Mouse (Mus musculus) hindbrain, postnatal 0 days (tissue): Measurements from ENCODE around the gene Plk5. TPM values are rescaled to one million over a fixed set of nuclear protein-coding genes. Genes with fewer than 3 reads are reported as not detected.
A peak's percentile ranks its signal among the peaks of the same experiment; 100 is the strongest.
"Not testable (repeated sequence)": the region's sequence is repeated elsewhere in the genome, so short reads cannot be mapped to it uniquely, and the experiment has no call there.

Source experiments
- ATAC-seq: fragments of 200-750 bp; cut with Nextera tagmentation; 2 replicates; pipeline ENCODE4 v1.8.0; 2017; ENCODE audit warnings: mild to moderate bottlenecking, moderate TSS enrichment, moderate library complexity
- DNase-seq: peaks from one replicate; pipeline ENCODE4 v3.0.0-alpha.2; 2015; ENCODE audit warnings: low spot score
- H3K27ac ChIP-seq: fragments of 300-500 bp; sonication (generic); 2 replicates; pipeline ENCODE4 v1.5.1; 2014; ENCODE audit warnings: mild to moderate bottlenecking
- H3K27me3 ChIP-seq: fragments of 300-500 bp; sonication (generic); 2 replicates; pipeline ENCODE4 v1.6.1; 2014; ENCODE audit warnings: low read length, mixed read lengths; ENCODE audit not compliant: insufficient read depth
- H3K36me3 ChIP-seq: fragments of 300-500 bp; sonication (generic); 2 replicates; pipeline ENCODE4 v1.6.1; 2014; ENCODE audit warnings: low read length, mixed read lengths; ENCODE audit not compliant: insufficient read depth
- H3K4me1 ChIP-seq: fragments of 300-500 bp; sonication (generic); 2 replicates; pipeline ENCODE4 v1.6.1; 2014; ENCODE audit warnings: antibody characterized with exemption, low read length, mixed read lengths; ENCODE audit not compliant: insufficient read depth
- H3K4me2 ChIP-seq: fragments of 300-500 bp; sonication (generic); 2 replicates; pipeline ENCODE4 v1.6.1; 2014; ENCODE audit warnings: low read depth, mild to moderate bottlenecking, low read length, moderate library complexity, mixed read lengths
- H3K4me3 ChIP-seq: fragments of 300-500 bp; sonication (generic); 2 replicates; pipeline ENCODE4 v1.5.1; 2014; ENCODE audit warnings: low read length
- H3K9ac ChIP-seq: fragments of 300-500 bp; sonication (generic); replicated peaks from 2 replicates; pipeline ENCODE4 v1.6.1; 2014; ENCODE audit warnings: mild to moderate bottlenecking, low read length, moderate library complexity, mixed read lengths
- H3K9me3 ChIP-seq: fragments of 300-500 bp; sonication (generic); 2 replicates; pipeline ENCODE4 v1.6.1; 2016; ENCODE audit warnings: low read length, mixed read lengths
- CTCF ChIP-seq: IDR thresholded peaks from 2 replicates; pipeline ENCODE4 v1.5.1; 2016; ENCODE audit warnings: antibody characterized with exemption, control low read depth, low read depth
- WGBS: fragments of 180-500 bp; shearing (Covaris S2); extraction: QIAGEN DNeasy Blood & Tissue Kit; methylation state at CpG from one replicate; pipeline ENCODE4 v1.1.7; 2014; 5-methylcytosine and 5-hydroxymethylcytosine counted together
- polyA plus RNA-seq: library from polyadenylated mRNA; unstranded; fragments of >200 nt; fragmentation: Nextera tagmentation; extraction: Ambion mirVana; gene quantifications from 2 replicates; pipeline ENCODE4 v1.2.1, GENCODE M21; 2015
- total RNA-seq: library from RNA; depleted of rRNA; stranded (reverse); fragments of >200 nt; gene quantifications from 2 replicates; pipeline ENCODE4 v1.2.3, GENCODE M21; 2014

The Plk5 gene
- total and polyA plus RNA-seq, 2 experiments from 2014 or later: 8.9 to 15.7 TPM

DNA sequence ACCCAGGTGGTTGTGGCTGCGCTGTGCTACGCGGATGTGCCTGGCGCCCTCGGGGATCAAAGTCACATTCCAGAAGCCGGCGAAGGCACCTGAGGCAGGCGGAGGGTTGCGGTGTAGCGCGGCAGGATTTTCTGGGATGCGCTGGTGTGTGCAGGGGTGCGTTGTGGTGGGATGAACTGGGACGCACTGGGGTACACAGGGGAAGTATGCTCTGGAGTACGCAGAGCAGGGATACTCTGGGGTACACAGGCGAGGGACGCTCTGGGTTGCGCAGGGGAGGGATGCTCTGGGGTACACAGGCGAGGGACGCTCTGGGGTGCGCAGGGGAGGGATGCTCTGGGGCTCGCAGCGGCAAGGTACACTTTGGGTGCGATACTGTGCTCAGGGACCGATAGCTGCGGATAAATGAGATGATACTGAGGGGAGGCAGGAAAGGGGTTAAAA lies 13.9 kb upstream of the Plk5 start:
- Histone ChIP-seq H3K36me3 (no peaks in the 10 kb centered on the region), H3K4me1 (peaks cover 7% of the 10 kb centered on the region; the same call in 1 of the 2 replicates), H3K4me2 (peak overlapping the region; percentile 52), H3K27ac (no peak overlapping the region), H3K9me3 (no peaks in the 10 kb centered on the region), H3K27me3 (peaks cover 58% of the 10 kb centered on the region), H3K4me3 (peak overlapping the region; percentile 24), H3K9ac (no peak overlapping the region)
- ATAC-seq (peak; percentile 13), DNase-seq (no peak)
- WGBS: 1% methylated on average over 26 of the region's 26 CpGs
- no peak for TF ChIP-seq CTCF

DNA sequence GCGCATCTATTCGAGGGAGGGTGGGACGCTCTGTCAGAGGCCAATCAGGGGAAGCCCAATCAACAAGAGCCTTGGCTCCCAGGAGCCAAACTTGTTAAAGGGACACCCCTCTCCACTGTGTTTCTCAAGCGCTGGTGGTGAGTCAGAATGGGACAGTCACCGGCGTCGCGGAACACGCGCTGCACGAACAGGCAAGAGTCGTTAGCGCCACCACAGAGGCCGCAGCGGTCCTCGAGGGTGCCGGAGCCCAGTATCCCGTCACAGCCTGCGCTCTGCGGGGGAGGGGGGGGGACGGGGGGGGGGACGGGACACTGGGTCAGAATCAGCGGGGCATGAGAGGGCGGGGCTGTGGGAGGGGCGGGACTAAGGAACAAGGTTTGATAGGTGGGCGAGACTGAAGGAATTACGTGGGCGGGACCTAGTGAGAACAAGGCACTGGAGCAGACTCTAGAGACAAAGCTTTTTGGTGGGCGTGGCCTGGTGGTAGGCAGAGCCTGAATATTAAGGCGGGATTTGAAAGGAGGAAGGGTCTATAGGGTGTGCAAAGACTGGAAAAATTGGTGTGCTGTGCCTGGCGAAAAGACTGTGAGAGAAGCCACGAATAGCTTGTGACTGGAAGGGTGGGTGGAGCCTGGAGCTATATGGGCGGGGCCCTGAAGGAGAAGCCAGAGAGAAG lies 13.4 kb upstream of the Plk5 start:
- peaks cover 7% of the 10 kb centered on the region; the same call in 1 of the 2 replicates for H3K4me1 ChIP-seq
- H3K4me3 ChIP-seq: peak overlapping the region; percentile 24
- H3K9me3 ChIP-seq: no peaks in the 10 kb centered on the region
- peak; percentile 74 for ATAC-seq
- H3K4me2 ChIP-seq: peak overlapping the region; percentile 52
- no peaks in the 10 kb centered on the region for H3K36me3 ChIP-seq
- H3K9ac ChIP-seq: no peak overlapping the region
- H3K27me3 ChIP-seq: peaks cover 63% of the 10 kb centered on the region
- peak; percentile 76 for DNase-seq
- no peak overlapping the region for H3K27ac ChIP-seq
- under 1% methylated on average over 32 of the region's 33 CpGs for WGBS
- TF ChIP-seq CTCF: no peak

DNA sequence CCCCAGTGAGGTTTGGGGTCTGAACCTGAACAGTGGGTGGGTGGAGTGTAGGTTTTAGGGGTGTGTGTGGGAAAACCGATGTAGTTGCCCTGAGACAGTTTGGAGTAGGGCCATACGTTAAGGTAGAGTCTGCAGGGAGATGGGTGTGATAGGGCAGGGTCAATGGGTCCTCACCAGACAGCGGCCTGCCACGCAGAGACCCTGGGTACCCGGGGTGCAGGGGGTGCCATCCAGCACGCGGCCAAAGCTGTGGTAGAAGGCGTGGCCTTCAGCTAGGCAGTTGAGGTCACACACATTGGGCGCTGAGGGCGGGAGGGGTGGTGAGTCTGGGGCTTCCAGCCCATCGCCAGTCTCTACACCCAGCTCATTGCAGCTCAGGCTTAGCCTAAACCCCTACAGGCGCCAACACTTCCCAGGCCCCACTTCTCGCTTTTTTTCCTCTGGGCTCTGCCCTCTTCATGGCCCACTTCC lies 12.8 kb upstream of the Plk5 start:
- Histone ChIP-seq H3K9ac (no peak overlapping the region), H3K36me3 (no peaks in the 10 kb centered on the region), H3K27me3 (peaks cover 69% of the 10 kb centered on the region), H3K4me3 (peak overlapping the region; percentile 24), H3K4me1 (peaks cover 7% of the 10 kb centered on the region; the same call in 1 of the 2 replicates), H3K27ac (no peak overlapping the region), H3K4me2 (peak overlapping the region; percentile 52), H3K9me3 (no peaks in the 10 kb centered on the region)
- ATAC-seq (peak; percentile 15; the same call in 1 of the 2 replicates), DNase-seq (no peak)
- no peak for TF ChIP-seq CTCF
- 20% methylated on average over 13 of the region's 13 CpGs for WGBS

DNA sequence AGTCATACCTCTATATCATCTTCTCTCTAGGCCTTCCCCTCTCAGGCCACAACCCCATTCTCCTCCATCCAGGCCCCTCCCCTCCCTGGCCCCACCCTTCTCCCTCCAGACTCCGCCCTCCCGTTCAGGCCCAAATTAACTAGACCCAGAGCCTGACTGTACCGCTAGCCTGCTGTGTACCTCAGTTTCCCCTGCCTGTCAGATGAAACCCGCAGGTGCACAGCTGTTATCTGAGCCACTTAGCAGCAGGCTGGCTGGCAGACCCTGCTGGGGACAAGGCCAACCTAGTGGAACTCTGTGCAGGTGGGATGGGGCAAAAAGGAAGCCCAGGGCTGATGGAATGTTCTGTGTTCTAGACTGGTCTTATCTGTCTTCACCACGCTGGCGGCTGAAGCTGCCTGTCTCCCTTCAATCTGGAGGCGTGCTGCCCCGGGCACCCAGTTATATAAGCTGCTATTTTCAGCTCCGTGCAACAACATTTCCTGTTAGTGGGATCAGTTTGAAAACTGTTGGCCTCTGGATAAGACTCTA lies 12.1 kb upstream of the Plk5 start:
- TF ChIP-seq CTCF: no peak
- peaks cover 7% of the 10 kb centered on the region; the same call in 1 of the 2 replicates for H3K4me1 ChIP-seq
- no peaks in the 10 kb centered on the region for H3K9me3 ChIP-seq
- no peaks in the 10 kb centered on the region for H3K36me3 ChIP-seq
- H3K4me3 ChIP-seq: no peak overlapping the region
- no peak for ATAC-seq
- no peak overlapping the region for H3K27ac ChIP-seq
- WGBS: 47% methylated on average over 9 of the region's 9 CpGs
- H3K27me3 ChIP-seq: peaks cover 77% of the 10 kb centered on the region
- no peak for DNase-seq
- no peak overlapping the region for H3K9ac ChIP-seq
- H3K4me2 ChIP-seq: no peak overlapping the region

DNA sequence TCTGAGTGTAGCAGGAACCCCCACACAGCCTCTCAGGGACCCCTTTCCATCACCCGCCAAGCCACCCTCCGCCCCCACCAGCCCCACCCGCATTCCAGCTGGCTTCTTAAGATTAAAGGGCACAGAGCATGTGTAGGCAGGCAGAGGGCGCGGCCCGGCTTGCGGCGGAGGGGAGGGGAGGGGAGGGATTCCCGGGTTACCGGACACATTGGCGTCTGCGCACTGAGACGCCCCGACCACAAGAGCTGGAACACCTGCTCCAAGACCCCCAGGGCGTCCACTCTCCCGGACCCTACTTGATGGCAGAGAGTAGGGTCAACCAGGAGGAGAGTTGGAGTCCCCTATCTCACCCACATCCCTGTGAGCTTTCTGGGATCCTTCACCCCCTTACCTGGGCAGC lies 11.1 kb upstream of the Plk5 start:
- Histone ChIP-seq H3K27ac (no peak overlapping the region), H3K36me3 (no peaks in the 10 kb centered on the region), H3K4me1 (peaks cover 7% of the 10 kb centered on the region; the same call in 1 of the 2 replicates), H3K9ac (no peak overlapping the region), H3K27me3 (peaks cover 86% of the 10 kb centered on the region), H3K4me2 (no peak overlapping the region), H3K4me3 (no peak overlapping the region), H3K9me3 (no peaks in the 10 kb centered on the region)
- 5% methylated on average over 14 of the region's 16 CpGs for WGBS
- ATAC-seq (no peak), DNase-seq (no peak)
- no peak for TF ChIP-seq CTCF

- not testable (repeated sequence) for H3K4me2 ChIP-seq, DNase-seq, H3K27ac ChIP-seq, ATAC-seq, H3K4me3 ChIP-seq, H3K9ac ChIP-seq, H3K36me3 ChIP-seq, H3K4me1 ChIP-seq, H3K9me3 ChIP-seq
- H3K27me3 ChIP-seq: peaks cover 85% of the 10 kb centered on the region
- WGBS: 66% methylated on average over 5 of the region's 6 CpGs
These were observed 10.3 kb upstream of the Plk5 start for GRCm38 (mm10) chr10:80345929-80346328.

GRCm38 (mm10) chr10:80347514-80347967 lies 8.7 kb upstream of the Plk5 start:
- no peak for DNase-seq
- no peaks in the 10 kb centered on the region for H3K9me3 ChIP-seq
- no peak overlapping the region for H3K9ac ChIP-seq
- 11% methylated on average over 17 of the region's 17 CpGs for WGBS
- no peak overlapping the region for H3K27ac ChIP-seq
- no peak for ATAC-seq
- no peak for TF ChIP-seq CTCF
- H3K4me3 ChIP-seq: peak overlapping the region; percentile 20; the same call in 1 of the 2 replicates
- H3K4me2 ChIP-seq: no peak overlapping the region; the same call in 1 of the 2 replicates
- H3K36me3 ChIP-seq: no peaks in the 10 kb centered on the region
- peaks cover 71% of the 10 kb centered on the region for H3K27me3 ChIP-seq
- H3K4me1 ChIP-seq: peaks cover 3% of the 10 kb centered on the region; the same call in 1 of the 2 replicates
